Mouse (Mus musculus) intestine, embryonic 16.5 days (tissue): ENCODE results near the gene Wwtr1. TPM values are rescaled to one million over a fixed set of nuclear protein-coding genes. Genes with fewer than 3 reads are reported as not detected.

Experiments
- ATAC-seq: fragments of 200-750 bp; cut with Nextera tagmentation; 2 replicates; pipeline ENCODE4 v1.8.0; 2017; ENCODE audit warnings: moderate TSS enrichment, moderate library complexity
- H3K27ac ChIP-seq: fragments of 300-500 bp; sonication (generic); 2 replicates; pipeline ENCODE4 v1.5.1; 2014; ENCODE audit warnings: mild to moderate bottlenecking, low read length
- H3K27me3 ChIP-seq: fragments of 300-500 bp; sonication (generic); replicated peaks from 2 replicates; pipeline ENCODE4 v1.6.1; 2014; ENCODE audit warnings: low read length, control low read depth, mixed read lengths; ENCODE audit not compliant: control insufficient read depth, insufficient read depth
- H3K36me3 ChIP-seq: fragments of 300-500 bp; sonication (generic); 2 replicates; pipeline ENCODE4 v1.6.1; 2014; ENCODE audit warnings: low read length, control low read depth; ENCODE audit not compliant: control insufficient read depth, insufficient read depth
- H3K4me1 ChIP-seq: fragments of 300-500 bp; sonication (generic); 2 replicates; pipeline ENCODE4 v1.6.1; 2014; ENCODE audit warnings: low read length, control low read depth, mixed read lengths; ENCODE audit not compliant: control insufficient read depth, insufficient read depth
- H3K4me2 ChIP-seq: fragments of 300-500 bp; sonication (generic); 2 replicates; pipeline ENCODE4 v1.6.1; 2014; ENCODE audit warnings: low read depth, low read length, control low read depth
- H3K4me3 ChIP-seq: fragments of 300-500 bp; sonication (generic); 2 replicates; pipeline ENCODE4 v1.5.1; 2014; ENCODE audit warnings: mild to moderate bottlenecking, low read length
- H3K9ac ChIP-seq: fragments of 300-500 bp; sonication (generic); 2 replicates; pipeline ENCODE4 v1.6.1; 2014; ENCODE audit warnings: low read depth, low read length
- H3K9me3 ChIP-seq: fragments of 300-500 bp; sonication (generic); 2 replicates; pipeline ENCODE4 v1.6.1; 2016; ENCODE audit warnings: low read length, control low read depth; ENCODE audit not compliant: control insufficient read depth
- WGBS: fragments of 180-500 bp; shearing (Covaris S2); extraction: QIAGEN DNeasy Blood & Tissue Kit; methylation state at CpG from one replicate; pipeline ENCODE4 v1.1.7; 2014; 5-methylcytosine and 5-hydroxymethylcytosine counted together
- microRNA-seq: library from miRNA; unstranded; fragments of <30 nt; microRNA quantifications from one replicate; pipeline ENCODE4, GENCODE M21; 2016
- polyA plus RNA-seq: library from polyadenylated mRNA; unstranded; fragments of >200 nt; fragmentation: Nextera tagmentation; extraction: Ambion mirVana; gene quantifications from 2 replicates; pipeline ENCODE4 v1.2.1, GENCODE M21; 2015

Gene Wwtr1
- polyA plus RNA-seq, 1 experiment from 2014 or later: 13.5 TPM

GRCm38 (mm10) chr3:57426351-57426750, 149.4 kb downstream of the Wwtr1 start:
- no peaks in the 10 kb centered on the region for H3K36me3 ChIP-seq
- H3K4me2 ChIP-seq: 0 out of 2 replicates have a peak overlapping the region, but pooled peaks have one; percentile 10
- H3K4me1 ChIP-seq: peaks cover 2% of the 10 kb centered on the region; the same call in 1 of the 2 replicates
- no peaks in the 10 kb centered on the region for H3K9me3 ChIP-seq
- WGBS: 73% methylated on average over 11 of the region's 11 CpGs
- H3K27me3 ChIP-seq: no peaks in the 10 kb centered on the region
- H3K4me3 ChIP-seq: 0 out of 2 replicates have a peak overlapping the region, but pooled peaks have one; percentile 12
- no peak for ATAC-seq
- no peak overlapping the region for H3K27ac ChIP-seq
- 0 out of 2 replicates have a peak overlapping the region, but pooled peaks have one; percentile 4 for H3K9ac ChIP-seq

GRCm38 (mm10) chr3:57425089-57425730, 150.5 kb downstream of the Wwtr1 start, which contains the start of gene Tm4sf4:
TSS of gene Tm4sf4 (plus strand) at chr3:57425314.
- Histone ChIP-seq H3K4me2 (peak within 1 kb of the TSS; percentile 41), H3K4me3 (peak within 1 kb of the TSS; percentile 34), H3K36me3 (no peaks in the 10 kb centered on the region), H3K27ac (peak within 1 kb of the TSS; percentile 73), H3K9me3 (no peaks in the 10 kb centered on the region), H3K27me3 (no peaks in the 10 kb centered on the region), H3K9ac (peak within 1 kb of the TSS; percentile 49; the same call in 1 of the 2 replicates), H3K4me1 (peaks cover 2% of the 10 kb centered on the region; the same call in 1 of the 2 replicates)
- WGBS: 52% methylated on average over 10 of the region's 10 CpGs
- ATAC-seq: peak; percentile 82

- no peak overlapping the region for H3K9ac ChIP-seq
- H3K27me3 ChIP-seq: no peaks in the 10 kb centered on the region
- H3K9me3 ChIP-seq: no peaks in the 10 kb centered on the region
- H3K4me3 ChIP-seq: no peak overlapping the region
- H3K36me3 ChIP-seq: no peaks in the 10 kb centered on the region
- H3K4me2 ChIP-seq: no peak overlapping the region
- peaks cover 2% of the 10 kb centered on the region; the same call in 1 of the 2 replicates for H3K4me1 ChIP-seq
- 89% methylated on average over 1 of the region's 1 CpGs for WGBS
- ATAC-seq: no peak
- H3K27ac ChIP-seq: no peak overlapping the region
Measured at GRCm38 (mm10) chr3:57420660-57421059, 155.1 kb downstream of the Wwtr1 start.

GRCm38 (mm10) chr3:57420233-57420632, 155.5 kb downstream of the Wwtr1 start:
- no peak for ATAC-seq
- Histone ChIP-seq H3K27me3 (no peaks in the 10 kb centered on the region), H3K36me3 (no peaks in the 10 kb centered on the region), H3K9me3 (no peaks in the 10 kb centered on the region), H3K4me3 (no peak overlapping the region), H3K4me2 (no peak overlapping the region), H3K27ac (no peak overlapping the region), H3K9ac (no peak overlapping the region), H3K4me1 (peaks cover 2% of the 10 kb centered on the region; the same call in 1 of the 2 replicates)
- 56% methylated on average over 2 of the region's 2 CpGs for WGBS

GRCm38 (mm10) chr3:57411535-57411934, 164.2 kb downstream of the Wwtr1 start:
- no peaks in the 10 kb centered on the region for H3K9me3 ChIP-seq
- H3K4me2 ChIP-seq: no peak overlapping the region
- H3K27me3 ChIP-seq: no peaks in the 10 kb centered on the region
- no peak overlapping the region for H3K9ac ChIP-seq
- WGBS: 90% methylated on average over 4 of the region's 4 CpGs
- H3K4me3 ChIP-seq: no peak overlapping the region
- no peak for ATAC-seq
- H3K36me3 ChIP-seq: no peaks in the 10 kb centered on the region
- no peaks in the 10 kb centered on the region for H3K4me1 ChIP-seq
- H3K27ac ChIP-seq: no peak overlapping the region

Small RNA genes lying within 50 kb of the gene (microRNA-seq; reads per million reads assigned to microRNA genes)
- not detected for gene Mir6377

Other genes with a start within 250 kb of the Wwtr1 start
- 43.9 and 44.7 TPM in 2 replicates for gene Tm4sf4, start 150.6 kb downstream of the Wwtr1 start, polyA plus RNA-seq
- 59.9 and 69.6 TPM in 2 replicates for gene Commd2, start 75.8 kb upstream of the Wwtr1 start, polyA plus RNA-seq
- gene Ankub1, start 116.9 kb upstream of the Wwtr1 start, polyA plus RNA-seq: not detected in 2 replicates
- gene Rnf13, start 160.2 kb upstream of the Wwtr1 start, polyA plus RNA-seq: 70.6 and 87.6 TPM in 2 replicates